Mouse (Mus musculus) bone marrow, adult 2 months (tissue): ENCODE results near the gene Rnf111.

Experiments
- CTCF ChIP-seq: fragments of 200-500 bp; IDR thresholded peaks from 2 replicates; pipeline ENCODE4 v1.5.1; 2011; ENCODE audit warnings: low read length, control low read depth; ENCODE audit not compliant: control insufficient read depth, insufficient read depth
- POLR2A ChIP-seq: fragments of 200-500 bp; IDR thresholded peaks from 2 replicates; pipeline ENCODE4 v1.6.1; 2011; ENCODE audit warnings: low read depth, mild to moderate bottlenecking, control low read depth, low read length, borderline replicate concordance; ENCODE audit not compliant: control insufficient read depth

GRCm38 (mm10) chr9:70548304-70548703 lies 44.8 kb upstream of the Rnf111 start:
- no peak for TF ChIP-seq POLR2A
- no peak for TF ChIP-seq CTCF
